Mouse (Mus musculus) megakaryocyte, embryonic 14.5 days (primary cell): ENCODE measurements around the gene Ep300.

Source experiments
- FLI1 ChIP-seq: IDR thresholded peaks from 2 replicates; pipeline ENCODE4 v1.6.1; 2012; ENCODE audit warnings: low read length, inconsistent platforms, mixed read lengths
- GATA1 ChIP-seq: IDR thresholded peaks from 3 replicates; pipeline ENCODE4 v1.6.1; 2012; ENCODE audit warnings: mixed read lengths, low read length, inconsistent platforms, borderline replicate concordance

- TF ChIP-seq GATA1 (no peak), FLI1 (no peak)
Measured at GRCm38 (mm10) chr15:81649516-81650455, 64.6 kb downstream of the Ep300 start.
